Mouse (Mus musculus) lung, postnatal 25 days (tissue): Measurements from ENCODE around the gene Rgcc.

Experiments used
- DNase-seq: peaks from one replicate; pipeline ENCODE4 v3.0.0; 2022; ENCODE audit warnings: low spot score

Gene Rgcc

DNA sequence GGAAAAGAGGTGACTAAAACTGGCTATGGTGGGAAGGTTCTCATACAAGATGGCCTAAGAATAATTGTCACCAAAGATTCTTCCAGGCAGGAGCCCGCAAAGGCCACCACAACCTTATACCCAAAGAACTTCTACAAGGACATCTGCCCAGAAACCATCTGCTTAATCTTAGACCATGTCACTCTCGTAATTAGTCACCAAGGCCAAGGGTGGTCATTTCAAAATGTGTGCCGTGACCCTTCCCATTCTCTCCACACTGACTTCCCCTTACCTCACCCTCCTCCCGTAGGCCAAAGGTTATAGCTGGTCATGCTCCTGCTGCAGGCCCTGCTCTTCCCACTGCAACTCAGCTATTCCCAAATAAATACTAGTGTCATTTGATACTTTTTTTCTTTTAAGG lies 22.5 kb downstream of the Rgcc start:
- DNase-seq = no peak

DNA sequence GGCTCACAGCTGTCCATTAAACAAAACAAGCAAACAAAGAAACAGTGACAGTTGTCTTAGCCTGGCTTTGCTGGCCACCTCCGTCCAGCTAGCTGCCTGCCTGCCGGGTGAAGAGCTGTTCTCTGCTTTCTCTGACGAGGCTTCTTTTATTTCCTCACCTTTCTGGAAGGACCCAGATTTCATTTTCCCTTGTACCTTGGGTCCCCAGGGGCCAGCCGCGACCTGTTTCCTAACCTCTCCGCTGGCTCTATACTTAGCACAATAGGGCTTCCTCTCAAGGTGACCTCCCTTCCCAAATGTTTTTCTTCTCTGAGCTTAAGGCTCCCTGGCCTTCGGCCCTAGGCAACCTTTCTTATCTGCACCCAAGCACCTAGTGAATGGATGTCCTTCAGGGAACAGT lies 23.5 kb downstream of the Rgcc start:
- DNase-seq = no peak

- no peak for DNase-seq
These were observed 25.5 kb downstream of the Rgcc start for GRCm38 (mm10) chr14:79275870-79276395.

- no peak for DNase-seq
These were observed 26.0 kb downstream of the Rgcc start for GRCm38 (mm10) chr14:79275441-79275840.

- peak; percentile 93 for DNase-seq
These were observed 27.6 kb downstream of the Rgcc start for GRCm38 (mm10) chr14:79273697-79274477.

- DNase-seq = no peak
These were observed 28.5 kb downstream of the Rgcc start for GRCm38 (mm10) chr14:79272991-79273390.

DNA sequence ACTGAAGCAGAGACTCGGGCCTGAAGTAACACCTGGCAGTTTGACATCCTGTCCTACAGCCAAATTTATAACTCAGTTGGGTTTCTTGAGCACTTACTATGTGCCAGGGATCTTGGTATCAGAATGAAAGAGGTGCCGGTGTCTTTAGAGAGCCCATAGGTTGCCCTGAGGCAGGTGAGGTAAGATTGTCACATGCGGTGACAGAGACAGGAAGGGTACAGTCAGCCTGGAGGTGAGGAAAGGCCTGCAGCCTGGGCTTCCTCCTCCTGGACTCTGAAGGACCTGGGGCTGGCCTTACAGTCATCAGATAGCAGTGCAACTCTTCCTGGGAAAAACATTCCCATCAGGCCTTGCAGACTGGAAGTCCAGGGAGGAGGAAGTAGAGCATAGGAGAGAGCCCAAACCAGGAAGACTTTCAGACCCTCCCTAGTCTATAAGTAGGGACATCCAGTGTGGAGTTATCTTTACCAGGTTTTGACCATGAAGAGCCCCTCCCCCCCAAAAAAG lies 29.2 kb downstream of the Rgcc start:
- no peak for DNase-seq

DNA sequence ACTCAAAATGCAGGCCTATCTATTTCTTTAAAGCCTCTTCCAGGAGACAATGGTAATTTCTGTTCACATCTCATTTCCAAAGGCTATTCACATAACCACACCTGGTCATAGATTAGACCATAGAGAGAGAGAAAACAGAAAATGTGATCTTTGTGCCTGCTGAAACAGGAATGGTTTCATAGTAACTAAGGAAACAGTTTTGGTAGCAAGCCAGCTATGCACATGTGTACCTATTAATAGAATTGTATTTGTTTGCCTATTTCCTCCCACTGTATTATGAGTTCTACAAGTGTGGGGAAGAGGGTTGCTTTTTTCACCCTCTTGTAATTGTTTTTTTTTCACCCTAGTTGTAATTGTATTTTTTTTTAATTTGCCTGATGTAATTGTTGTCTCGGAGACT lies 31.9 kb downstream of the Rgcc start:
- peak; percentile 65 for DNase-seq

GRCm38 (mm10) chr14:79267878-79268277 lies 33.6 kb downstream of the Rgcc start:
- DNase-seq = no peak

DNA sequence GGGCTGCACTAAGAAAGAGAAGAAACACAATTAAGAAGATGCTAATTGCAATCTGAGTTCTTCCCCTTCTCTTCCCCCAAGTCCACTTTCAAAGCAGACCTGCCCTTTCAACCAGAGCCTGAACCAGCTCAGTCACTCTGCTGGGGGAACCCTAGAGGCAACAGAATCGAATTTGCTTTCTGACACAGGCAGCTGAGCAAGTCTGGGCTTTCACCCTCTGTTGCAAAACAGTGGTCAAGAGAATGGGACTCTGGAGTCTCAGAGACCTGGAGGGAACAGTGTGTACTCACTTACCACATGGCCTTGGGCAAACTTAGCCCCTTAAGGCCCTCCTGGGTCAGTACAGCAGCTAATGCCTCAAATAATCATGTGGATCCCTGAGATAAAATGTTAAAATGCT lies 34.1 kb downstream of the Rgcc start:
- no peak for DNase-seq

GRCm38 (mm10) chr14:79266408-79266807 lies 35.0 kb downstream of the Rgcc start:
- DNase-seq = no peak

DNA sequence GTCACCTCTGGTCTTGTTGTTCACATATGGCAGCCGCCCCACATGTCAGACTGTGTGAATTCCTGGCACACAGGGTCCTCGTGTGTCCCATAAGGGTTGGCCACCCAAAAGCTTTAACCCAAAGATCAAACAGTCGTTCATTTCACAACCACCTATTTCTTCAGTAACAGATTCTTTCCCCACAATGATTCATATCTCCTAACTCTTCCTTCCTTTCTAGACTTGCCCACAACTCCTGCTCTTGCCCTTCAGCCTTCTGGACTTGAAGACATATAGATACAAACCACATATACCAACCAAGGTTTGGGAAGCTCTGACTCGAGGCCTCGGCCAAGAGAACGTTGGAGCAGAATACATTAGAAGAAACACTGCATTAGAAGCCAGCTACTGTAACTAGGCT lies 35.7 kb downstream of the Rgcc start:
- DNase-seq = no peak

DNA sequence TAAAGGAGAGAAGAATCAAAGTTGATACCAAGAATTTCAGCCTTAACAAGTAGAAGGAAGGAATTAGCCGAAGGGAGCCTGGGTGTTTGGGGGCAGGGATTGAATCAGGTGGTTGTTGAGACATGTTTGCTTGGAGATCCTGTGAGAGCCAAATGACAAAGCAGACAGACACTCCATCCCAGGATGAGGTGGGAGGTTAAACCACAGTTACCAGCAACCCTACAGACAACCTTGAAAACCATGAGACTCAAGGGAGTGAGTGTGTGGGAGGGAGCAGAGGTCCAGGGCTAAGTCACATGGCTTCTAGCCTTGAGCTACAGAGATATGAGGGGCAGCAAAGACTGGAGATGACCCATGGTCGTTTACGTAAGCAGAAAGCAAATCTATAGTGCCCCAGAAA lies 38.1 kb downstream of the Rgcc start:
- no peak for DNase-seq

DNA sequence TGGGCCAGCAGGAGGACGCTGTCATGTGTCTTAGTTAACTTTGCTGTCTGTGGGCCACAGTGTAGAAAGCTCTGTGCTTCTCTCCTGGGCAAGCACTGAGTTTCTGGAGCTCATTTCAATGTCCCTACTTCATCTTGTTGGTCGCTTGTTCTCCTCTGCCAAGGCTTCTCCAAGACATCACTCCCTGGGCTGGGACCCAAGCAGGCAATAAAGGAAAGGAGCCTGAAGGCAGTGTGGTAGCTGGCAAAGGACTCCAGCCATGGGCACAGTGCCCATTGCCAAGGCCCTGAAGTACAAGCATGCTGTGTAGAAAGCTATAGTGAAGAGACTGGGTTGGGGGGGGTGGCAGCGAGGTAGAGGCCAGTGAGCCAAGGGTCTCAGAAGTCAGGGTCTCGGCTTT lies 38.8 kb downstream of the Rgcc start:
- DNase-seq = no peak

DNA sequence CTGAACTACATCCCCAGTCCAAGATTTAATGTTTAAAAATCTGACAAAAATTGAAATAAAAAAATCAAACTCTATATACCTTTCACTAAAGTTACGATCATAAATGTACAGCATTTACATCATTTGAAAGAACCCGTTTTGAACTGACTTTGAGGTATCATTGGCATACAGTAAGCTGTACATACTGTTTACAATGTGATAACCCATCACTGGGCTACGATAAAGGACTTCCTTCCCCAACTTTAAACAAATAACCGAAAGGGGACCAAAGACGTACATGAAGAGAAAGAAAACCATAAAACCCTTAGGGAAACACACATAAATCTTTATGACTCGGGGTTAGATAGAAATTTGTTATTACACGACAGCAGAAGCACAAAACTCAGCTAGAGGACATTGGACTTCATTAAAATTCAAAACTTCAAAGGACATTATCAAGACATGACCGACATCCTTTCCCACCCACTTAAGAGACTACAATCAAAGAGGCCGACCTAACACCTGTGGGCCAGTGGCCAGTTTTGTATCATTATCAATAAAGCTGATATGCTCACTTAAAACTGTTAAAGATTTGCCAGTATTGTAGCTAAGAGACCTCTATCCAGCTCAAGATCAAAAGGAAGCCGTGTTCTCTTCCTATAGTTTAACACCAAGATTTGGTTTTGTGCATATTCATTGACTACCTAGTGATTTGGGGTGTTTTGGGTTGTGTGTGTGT lies 42.2 kb downstream of the Rgcc start:
- DNase-seq = no peak

GRCm38 (mm10) chr14:79256656-79257055 lies 44.8 kb downstream of the Rgcc start:
- DNase-seq = no peak

DNA sequence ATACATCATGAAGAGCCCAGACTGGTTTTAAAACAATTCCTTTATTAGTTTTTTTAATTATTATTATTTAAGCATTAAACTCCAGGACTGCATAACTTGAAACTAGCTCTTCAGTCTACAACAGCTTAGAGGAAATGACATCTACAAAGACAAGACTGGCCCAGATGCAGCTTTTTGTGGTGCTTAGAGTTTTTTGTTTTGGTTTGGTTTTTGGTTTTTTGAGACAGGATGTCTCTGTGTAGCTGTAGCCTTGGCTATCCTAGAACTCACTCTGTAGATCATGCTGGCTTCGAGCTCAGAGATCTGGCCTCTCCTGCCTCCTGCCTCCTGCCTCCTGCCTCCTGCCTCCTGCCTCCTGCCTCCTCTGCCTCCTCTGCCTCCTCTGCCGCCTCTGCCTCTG lies 45.7 kb downstream of the Rgcc start:
- no peak for DNase-seq

GRCm38 (mm10) chr14:79251727-79252285 lies 49.6 kb downstream of the Rgcc start:
- no peak for DNase-seq

- DNase-seq = no peak
These were observed 56.9 kb downstream of the Rgcc start for GRCm38 (mm10) chr14:79244571-79244970.

- DNase-seq = peak; percentile 36
These were observed 58.2 kb downstream of the Rgcc start for GRCm38 (mm10) chr14:79243038-79243883.

DNA sequence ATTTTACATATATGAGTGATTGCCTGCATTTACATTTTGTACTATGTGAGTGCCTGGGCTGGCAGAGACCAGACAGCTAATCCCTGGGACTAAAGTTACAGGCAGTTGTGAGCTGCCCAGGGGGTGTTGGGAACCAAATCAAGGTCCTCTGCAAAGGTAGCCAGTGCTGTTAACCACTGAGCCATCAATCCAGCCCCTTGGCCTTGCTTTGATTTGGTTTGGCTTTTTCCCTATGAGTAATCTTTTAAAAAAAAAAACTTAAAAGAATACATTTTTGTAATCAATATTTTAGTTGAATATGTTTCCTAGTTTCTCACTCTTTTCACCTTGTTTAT lies 59.1 kb downstream of the Rgcc start:
- DNase-seq = no peak
